Mouse (Mus musculus) G1E (cell line): ENCODE data around the gene Myo18a. TPM values are rescaled to one million over a fixed set of nuclear protein-coding genes. Genes with fewer than 3 reads are reported as not detected.

ENCODE experiments used
- ATAC-seq: 2 replicates; pipeline ENCODE4 v1.8.0; 2016; ENCODE audit warnings: mild to moderate bottlenecking; ENCODE audit not compliant: insufficient number of reproducible peaks, poor library complexity, low FRiP score, severe bottlenecking; ENCODE audit errors: extremely low read depth
- DNase-seq: peaks from one replicate; pipeline ENCODE4 v3.0.0; 2012; ENCODE audit warnings: low spot score
- H3K27me3 ChIP-seq: 2 replicates; pipeline ENCODE4 v1.6.1; 2012; ENCODE audit warnings: mild to moderate bottlenecking, low read length, inconsistent platforms; ENCODE audit not compliant: insufficient read depth
- H3K36me3 ChIP-seq: replicated peaks from 2 replicates; pipeline ENCODE3; 2012; ENCODE audit warnings: mild to moderate bottlenecking, inconsistent platforms
- H3K4me1 ChIP-seq: 2 replicates; pipeline ENCODE4 v1.6.1; 2012; ENCODE audit warnings: low read depth, low read length, inconsistent platforms, mixed read lengths; ENCODE audit not compliant: insufficient read depth
- H3K4me3 ChIP-seq: 2 replicates; pipeline ENCODE4 v1.5.1; 2012; ENCODE audit warnings: low read depth, mild to moderate bottlenecking, inconsistent platforms, low read length, moderate library complexity, mixed read lengths
- H3K9me3 ChIP-seq: replicated peaks from 2 replicates; pipeline ENCODE4 v1.6.1; 2012; ENCODE audit warnings: inconsistent platforms
- CTCF ChIP-seq: IDR thresholded peaks from 2 replicates; pipeline ENCODE4 v1.5.1; 2012; ENCODE audit warnings: low read depth, low read length, inconsistent platforms, mixed read lengths
- GATA1 ChIP-seq: IDR thresholded peaks from 2 replicates; pipeline ENCODE4 v1.6.1; 2012; ENCODE audit warnings: borderline replicate concordance, low read length, inconsistent platforms, mixed read lengths
- GATA2 ChIP-seq: IDR thresholded peaks from 2 replicates; pipeline ENCODE4 v1.6.1; 2012; ENCODE audit warnings: low read depth, low read length, inconsistent platforms, borderline replicate concordance
- POLR2AphosphoS5 ChIP-seq: IDR thresholded peaks from 2 replicates; pipeline ENCODE4 v1.6.1; 2012; ENCODE audit warnings: low read depth, low read length, inconsistent platforms; ENCODE audit not compliant: insufficient replicate concordance
- TAL1 ChIP-seq: conservative IDR thresholded peaks from 2 replicates; pipeline ENCODE4 v1.6.1; 2012; ENCODE audit warnings: low read depth, low read length, inconsistent platforms, mixed read lengths
- polyA plus RNA-seq: library from polyadenylated mRNA; stranded (reverse); fragments of >175 nt; gene quantifications from 2 replicates; pipeline ENCODE4 v1.2.3, GENCODE M21; 2012
- total RNA-seq, 2 experiments: library from RNA; stranded (forward) in 1 of 2; stranded (reverse) in 1 of 2; fragments of 200-1000 nt in 1 of 2; fragments of >200 nt in 1 of 2; fragmentation: Nextera tagmentation in 1 of 2; gene quantifications; 2 replicates each; pipeline ENCODE4 v1.2.3; 2014 to 2017

The Myo18a gene
- total and polyA plus RNA-seq, 3 experiments: 32.7 to 59.4 (median 53.1) TPM

GRCm38 (mm10) chr11:77800869-77801701 lies 38.0 kb downstream of the Myo18a start:
- Histone ChIP-seq H3K4me1 (peaks cover 30% of the 10 kb centered on the region), H3K27me3 (no peaks in the 10 kb centered on the region), H3K4me3 (no peak overlapping the region), H3K9me3 (no peaks in the 10 kb centered on the region), H3K36me3 (peaks cover 65% of the 10 kb centered on the region)
- ATAC-seq: peak; percentile 49
- TF ChIP-seq GATA1 (no peak), TAL1 (no peak), CTCF (no peak), GATA2 (no peak), POLR2AphosphoS5 (no peak)
- DNase-seq: peak; percentile 30

DNA sequence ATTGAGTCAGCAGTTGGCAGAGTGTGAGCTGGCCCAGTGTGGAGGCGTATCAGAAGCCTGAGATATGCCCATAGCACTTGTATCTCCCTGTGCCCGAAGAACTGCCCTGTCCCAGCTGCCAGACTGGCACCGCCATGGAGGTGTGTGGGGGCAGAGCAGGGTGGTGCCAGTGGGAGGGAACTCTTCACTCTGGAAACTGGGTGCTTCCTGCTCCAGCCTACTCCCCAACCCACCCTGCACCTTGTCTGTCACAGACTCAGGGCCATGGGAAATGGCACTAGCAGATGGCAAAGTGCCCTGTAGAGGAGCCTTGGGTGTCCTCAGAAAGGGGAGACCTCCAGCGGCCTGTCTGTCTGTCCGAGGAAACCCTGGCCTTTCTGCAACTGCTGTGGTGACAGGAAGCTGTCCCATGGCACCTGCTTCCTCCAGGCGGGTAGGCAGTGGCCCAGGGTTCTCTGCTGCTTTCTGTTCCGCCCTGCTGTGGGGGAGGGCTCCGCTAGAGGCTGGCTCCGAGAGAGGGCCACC lies 39.4 kb downstream of the Myo18a start:
- Histone ChIP-seq H3K9me3 (no peaks in the 10 kb centered on the region), H3K4me3 (no peak overlapping the region), H3K36me3 (peaks cover 66% of the 10 kb centered on the region), H3K4me1 (peaks cover 32% of the 10 kb centered on the region), H3K27me3 (no peaks in the 10 kb centered on the region)
- DNase-seq (no peak), ATAC-seq (no peak)
- TF ChIP-seq TAL1 (no peak), GATA2 (no peak), POLR2AphosphoS5 (no peak), CTCF (no peak), GATA1 (no peak)

GRCm38 (mm10) chr11:77806218-77806617 lies 43.2 kb downstream of the Myo18a start:
- Histone ChIP-seq H3K4me3 (no peak overlapping the region), H3K27me3 (no peaks in the 10 kb centered on the region), H3K36me3 (peaks cover 76% of the 10 kb centered on the region), H3K9me3 (no peaks in the 10 kb centered on the region), H3K4me1 (peaks cover 35% of the 10 kb centered on the region)
- TF ChIP-seq POLR2AphosphoS5 (no peak), GATA2 (no peak), CTCF (no peak), GATA1 (no peak), TAL1 (no peak)
- DNase-seq: no peak
- ATAC-seq: no peak

DNA sequence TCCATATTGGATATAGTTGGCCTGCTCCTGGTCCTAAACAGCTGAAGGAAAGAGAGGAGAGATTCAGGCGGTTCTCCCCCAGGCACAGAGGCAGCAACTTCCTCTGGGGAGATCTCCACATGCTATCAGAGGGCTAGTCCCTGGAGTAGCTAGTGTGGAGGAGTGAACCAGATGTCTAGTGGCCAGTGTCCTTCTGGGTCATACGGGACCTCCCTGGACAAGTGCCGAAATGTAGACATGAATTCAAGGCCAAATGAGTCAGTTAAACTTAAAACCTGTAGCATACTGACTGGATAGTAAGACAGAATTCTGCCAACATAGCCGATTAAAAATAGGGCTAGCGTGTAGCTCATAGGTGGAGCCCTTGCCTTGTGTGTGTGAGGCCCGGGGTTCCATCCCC lies 43.8 kb downstream of the Myo18a start:
- ATAC-seq (no peak), DNase-seq (no peak)
- no peaks in the 10 kb centered on the region for H3K27me3 ChIP-seq
- H3K9me3 ChIP-seq: no peaks in the 10 kb centered on the region
- no peak overlapping the region for H3K4me3 ChIP-seq
- TF ChIP-seq GATA1: no peak
- TF ChIP-seq TAL1: no peak
- no peak for TF ChIP-seq POLR2AphosphoS5
- no peak for TF ChIP-seq GATA2
- no peak for TF ChIP-seq CTCF
- peaks cover 30% of the 10 kb centered on the region for H3K4me1 ChIP-seq
- H3K36me3 ChIP-seq: peaks cover 76% of the 10 kb centered on the region

- no peaks in the 10 kb centered on the region for H3K9me3 ChIP-seq
- H3K36me3 ChIP-seq: peaks cover 75% of the 10 kb centered on the region
- H3K4me3 ChIP-seq: no peak overlapping the region
- peaks cover 22% of the 10 kb centered on the region for H3K4me1 ChIP-seq
- no peaks in the 10 kb centered on the region for H3K27me3 ChIP-seq
- no peak for TF ChIP-seq POLR2AphosphoS5
- no peak for TF ChIP-seq TAL1
- TF ChIP-seq GATA2: no peak
- no peak for TF ChIP-seq GATA1
- TF ChIP-seq CTCF: no peak
- 0 out of 2 replicates have a peak, but pooled peaks have one; percentile 8 for ATAC-seq
- DNase-seq: no peak
Observed at GRCm38 (mm10) chr11:77808051-77808465, 45.0 kb downstream of the Myo18a start.

- peaks cover 78% of the 10 kb centered on the region for H3K36me3 ChIP-seq
- no peak overlapping the region for H3K4me3 ChIP-seq
- ATAC-seq (no peak), DNase-seq (no peak)
- peaks cover 18% of the 10 kb centered on the region for H3K4me1 ChIP-seq
- no peaks in the 10 kb centered on the region for H3K9me3 ChIP-seq
- no peaks in the 10 kb centered on the region for H3K27me3 ChIP-seq
- TF ChIP-seq GATA1 (no peak), TAL1 (no peak), GATA2 (no peak), POLR2AphosphoS5 (no peak), CTCF (no peak)
Observed at GRCm38 (mm10) chr11:77809215-77809614, 46.2 kb downstream of the Myo18a start.

- Histone ChIP-seq H3K27me3 (no peaks in the 10 kb centered on the region), H3K36me3 (peaks cover 81% of the 10 kb centered on the region), H3K9me3 (no peaks in the 10 kb centered on the region), H3K4me1 (peaks cover 18% of the 10 kb centered on the region), H3K4me3 (no peak overlapping the region)
- DNase-seq: no peak
- TF ChIP-seq TAL1 (no peak), CTCF (no peak), POLR2AphosphoS5 (no peak), GATA1 (no peak), GATA2 (no peak)
- ATAC-seq: no peak
Observed at GRCm38 (mm10) chr11:77810018-77810417, 47.0 kb downstream of the Myo18a start.
